30 mouse cellular contexts compared by ENCODE assay signal in the genomic region with DNA sequence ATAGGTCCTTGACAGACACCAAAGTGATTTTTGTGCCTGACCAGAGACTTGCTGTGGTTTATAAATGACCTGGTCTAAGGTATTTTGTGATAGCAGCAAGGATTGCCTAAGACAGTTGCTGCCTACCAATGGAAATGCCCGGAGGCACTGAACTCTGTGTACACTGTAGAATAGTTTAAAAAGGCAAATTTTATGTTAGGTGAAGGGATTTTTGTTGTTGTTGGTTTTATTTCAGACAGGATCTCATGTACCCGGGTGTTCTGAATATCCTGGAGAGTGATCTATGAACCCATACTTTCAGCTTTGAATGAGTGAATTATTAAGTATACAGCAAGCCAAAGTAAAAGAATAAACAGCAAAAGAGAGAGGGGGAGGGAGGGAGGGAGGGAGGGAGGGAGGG. TPM values are rescaled to one million over a fixed set of nuclear protein-coding genes. Genes with fewer than 3 reads are reported as not detected.
"Had no signal": no experiment of that assay in that cellular context is flagged by ENCODE, and none has a peak within 500 bp of the region (broad histone marks: within the 10 kb centered on the region; RNA-seq: fewer than 3 reads in every experiment).

No protein-coding gene starts in this region.

- H3K4me1 ChIP-seq: embryonic facial prominence, embryonic 12.5 days; embryonic facial prominence, embryonic 13.5 days; embryonic facial prominence, embryonic 15.5 days; forebrain, embryonic 12.5 days; forebrain, embryonic 13.5 days; forebrain, embryonic 15.5 days had no signal

- H3K4me3 ChIP-seq: embryonic facial prominence, embryonic 10.5 days; embryonic facial prominence, embryonic 12.5 days; embryonic facial prominence, embryonic 13.5 days; embryonic facial prominence, embryonic 15.5 days; erythroblast, embryonic 14.5 days; forebrain, embryonic 10.5 days; forebrain, embryonic 12.5 days; forebrain, embryonic 13.5 days; forebrain, embryonic 15.5 days; gastrocnemius, adult 2 months had no signal

- H3K36me3 ChIP-seq: embryonic facial prominence, embryonic 10.5 days; embryonic facial prominence, embryonic 12.5 days; embryonic facial prominence, embryonic 13.5 days; embryonic facial prominence, embryonic 15.5 days; forebrain, embryonic 10.5 days; forebrain, embryonic 12.5 days; forebrain, embryonic 15.5 days had no signal

- H3K27ac ChIP-seq: embryonic facial prominence, embryonic 10.5 days; embryonic facial prominence, embryonic 12.5 days; embryonic facial prominence, embryonic 13.5 days; embryonic facial prominence, embryonic 15.5 days; forebrain, embryonic 10.5 days; forebrain, embryonic 12.5 days; forebrain, embryonic 13.5 days; forebrain, embryonic 15.5 days; gastrocnemius, adult 2 months had no signal

- DNase-seq: cerebellum, adult 18-20 months; cerebellum, adult 2 months; cerebellum, adult 8-10 months; cerebellum, adult 9-10 months; cerebellum, adult 9-11 months; cerebellum, postnatal 10 days; cerebellum, postnatal 14 days; cerebellum, postnatal 25 days; cerebellum, postnatal 36 days; embryo, embryonic 11 days; gastrocnemius, adult 2 months; gastrocnemius, postnatal 10 days; gastrocnemius, postnatal 14 days; gastrocnemius, postnatal 25 days; gastrocnemius, postnatal 36 days; heart, adult 11 months had no signal

- H3K27me3 ChIP-seq: forebrain, embryonic 15.5 days had no signal

- H3K4me2 ChIP-seq: embryonic facial prominence, embryonic 12.5 days; embryonic facial prominence, embryonic 13.5 days; embryonic facial prominence, embryonic 15.5 days; forebrain, embryonic 12.5 days; forebrain, embryonic 13.5 days; forebrain, embryonic 15.5 days had no signal

- ATAC-seq: forebrain, embryonic 13.5 days; forebrain, embryonic 14.5 days; forebrain, embryonic 15.5 days; forebrain, embryonic 16.5 days; forebrain, postnatal 0 days had no signal

- H3K9me3 ChIP-seq: embryonic facial prominence, embryonic 10.5 days; embryonic facial prominence, embryonic 12.5 days; embryonic facial prominence, embryonic 13.5 days; embryonic facial prominence, embryonic 15.5 days; forebrain, embryonic 10.5 days; forebrain, embryonic 13.5 days; forebrain, embryonic 15.5 days had no signal

- H3K9ac ChIP-seq: embryonic facial prominence, embryonic 12.5 days; embryonic facial prominence, embryonic 13.5 days; embryonic facial prominence, embryonic 15.5 days; forebrain, embryonic 12.5 days; forebrain, embryonic 13.5 days; forebrain, embryonic 15.5 days; forebrain, postnatal 0 days had no signal

RNA-seq across cellular contexts. Expression of gene Alpl, which starts 28.7 kb away (rescaled TPM):
- total RNA-seq: common myeloid progenitor, adult 5-6 weeks; granulocyte monocyte progenitor cell, adult 5-6 weeks had no signal
